In the genomic region with DNA sequence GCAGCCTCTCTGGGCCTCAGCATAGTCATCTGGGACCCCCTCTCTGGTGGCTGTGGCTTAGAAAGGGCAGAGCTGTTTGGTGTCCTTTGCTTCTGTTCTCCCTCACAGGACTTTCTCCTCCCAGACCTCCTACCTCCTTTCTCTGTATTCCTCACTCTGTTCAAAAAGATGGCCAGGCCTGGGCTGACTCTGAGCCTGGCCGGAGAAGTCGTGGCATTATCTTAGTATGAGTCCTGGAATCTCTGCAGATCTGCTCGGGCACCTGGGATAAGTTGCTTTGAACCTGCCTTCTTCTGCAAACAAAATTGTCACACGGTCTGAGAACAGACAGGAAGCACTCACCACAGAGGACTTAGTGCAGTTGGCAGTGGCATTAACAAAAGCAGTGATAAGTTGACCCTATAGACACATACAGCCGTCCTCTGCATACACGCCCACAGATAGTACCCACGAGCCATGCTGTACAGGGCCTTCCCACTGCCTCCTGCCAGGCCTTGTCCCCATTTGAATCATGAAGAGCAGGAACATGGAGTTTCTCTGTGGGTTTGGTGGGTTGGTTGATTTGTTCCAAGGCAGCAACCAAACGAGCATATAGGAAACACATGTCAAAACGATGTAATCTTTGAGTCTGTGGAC, we compare ENCODE assay signal across 8 mouse cellular contexts.
DNase-seq lines count a peak whose midpoint lies in the region; ATAC-seq and TF ChIP-seq lines count a peak whose summit lies in the region.

No protein-coding gene starts in this region.

- no peaks in the 10 kb centered on the region for H3K9me3 ChIP-seq in heart, embryonic 10.5 days
- H3K9me3 ChIP-seq in heart, embryonic 12.5 days (replicated peaks): no peaks in the 10 kb centered on the region
- no peaks in the 10 kb centered on the region for H3K9me3 ChIP-seq in hindbrain, embryonic 10.5 days
- H3K9me3 ChIP-seq in midbrain, embryonic 13.5 days: no peaks in the 10 kb centered on the region

- intact Hi-C loops in gastrocnemius, postnatal 14 days (cut with DNase I; ENCODE audit: low total_unique reads): no loop called here

- DNase-seq in heart, embryonic 10.5 days (ENCODE audit: low spot score): no peak
- DNase-seq in hindbrain, embryonic 10.5 days (ENCODE audit: low spot score): no peak
- no peak for DNase-seq in cerebellum, adult 9-11 months
- DNase-seq in layer of hippocampus, adult 11-12 months (ENCODE audit: low spot score): no peak
- DNase-seq in gastrocnemius, postnatal 14 days: no peak

- H3K4me3 ChIP-seq in heart, embryonic 10.5 days: no peak overlapping the region
- no peak overlapping the region for H3K4me3 ChIP-seq in heart, embryonic 12.5 days
- H3K4me3 ChIP-seq in cortical plate, adult 2 months (ENCODE audit: insufficient read depth, low read length): no peak overlapping the region
- H3K4me3 ChIP-seq in hindbrain, embryonic 10.5 days: no peak overlapping the region
- no peak overlapping the region for H3K4me3 ChIP-seq in midbrain, embryonic 13.5 days (replicated peaks)

- H3K27me3 ChIP-seq in heart, embryonic 10.5 days (ENCODE audit: insufficient read depth, poor library complexity, severe bottlenecking): no peaks in the 10 kb centered on the region
- no peaks in the 10 kb centered on the region for H3K27me3 ChIP-seq in heart, embryonic 12.5 days (replicated peaks)
- H3K27me3 ChIP-seq in hindbrain, embryonic 10.5 days (ENCODE audit: insufficient read depth, poor library complexity, severe bottlenecking): no peaks in the 10 kb centered on the region
- no peaks in the 10 kb centered on the region for H3K27me3 ChIP-seq in midbrain, embryonic 13.5 days

- no peak overlapping the region for H3K4me2 ChIP-seq in heart, embryonic 12.5 days
- no peak overlapping the region for H3K4me2 ChIP-seq in midbrain, embryonic 13.5 days (replicated peaks)

- no peak for TF ChIP-seq POLR2A in cortical plate, adult 2 months (IDR thresholded peaks at IDR 0.05; ENCODE audit: extremely low read depth, insufficient read depth, low read length)

- 0 out of 2 replicates have a peak overlapping the region, but pooled peaks have one; percentile 2 for H3K27ac ChIP-seq in heart, embryonic 10.5 days
- no peak overlapping the region for H3K27ac ChIP-seq in heart, embryonic 12.5 days (ENCODE audit: poor library complexity, severe bottlenecking)
- 0 out of 2 replicates have a peak overlapping the region, but pooled peaks have one; percentile 25 for H3K27ac ChIP-seq in cortical plate, adult 2 months (ENCODE audit: insufficient read depth, low read length)
- H3K27ac ChIP-seq in hindbrain, embryonic 10.5 days: peak overlapping the region; percentile 95
- H3K27ac ChIP-seq in midbrain, embryonic 13.5 days: peak overlapping the region; percentile 99

- H3K36me3 ChIP-seq in heart, embryonic 10.5 days: peaks cover 21% of the 10 kb centered on the region
- 0 out of 2 replicates have a peak, but pooled peaks cover 7% of the 10 kb centered on the region for H3K36me3 ChIP-seq in heart, embryonic 12.5 days
- H3K36me3 ChIP-seq in hindbrain, embryonic 10.5 days: peaks cover 51% of the 10 kb centered on the region
- H3K36me3 ChIP-seq in midbrain, embryonic 13.5 days: peaks cover 19% of the 10 kb centered on the region

- TF ChIP-seq CTCF in cortical plate, adult 2 months (IDR thresholded peaks at IDR 0.05; ENCODE audit: extremely low read depth, insufficient read depth, low read length): no peak

- H3K9ac ChIP-seq in heart, embryonic 12.5 days: no peak overlapping the region
- H3K9ac ChIP-seq in midbrain, embryonic 13.5 days (replicated peaks): peak overlapping the region; percentile 16; the same call in 1 of the 2 replicates

- WGBS in heart, embryonic 10.5 days: 56% methylated on average over 9 of the region's 9 CpGs
- 50% methylated on average over 9 of the region's 9 CpGs for WGBS in heart, embryonic 12.5 days
- 65% methylated on average over 9 of the region's 9 CpGs for WGBS in hindbrain, embryonic 10.5 days
- 40% methylated on average over 9 of the region's 9 CpGs for WGBS in midbrain, embryonic 13.5 days

- no peak for ATAC-seq in heart, embryonic 12.5 days (ENCODE audit: insufficient number of reproducible peaks, low FRiP score)
- no peak for ATAC-seq in midbrain, embryonic 13.5 days

- H3K4me1 ChIP-seq in heart, embryonic 10.5 days: peaks cover 49% of the 10 kb centered on the region
- peaks cover 46% of the 10 kb centered on the region for H3K4me1 ChIP-seq in heart, embryonic 12.5 days (replicated peaks)
- peaks cover 6% of the 10 kb centered on the region; the same call in 1 of the 2 replicates for H3K4me1 ChIP-seq in cortical plate, adult 2 months (ENCODE audit: control insufficient read depth, insufficient read depth, low read length)
- H3K4me1 ChIP-seq in hindbrain, embryonic 10.5 days (replicated peaks): peaks cover 77% of the 10 kb centered on the region
- peaks cover 82% of the 10 kb centered on the region for H3K4me1 ChIP-seq in midbrain, embryonic 13.5 days (replicated peaks)
